Mouse (Mus musculus) lung, adult 2 months (tissue): Measurements from ENCODE around the gene Fzd10.

Source experiments
- CTCF ChIP-seq: fragments of 200-500 bp; IDR thresholded peaks from 2 replicates; pipeline ENCODE4 v1.5.1; 2011; ENCODE audit warnings: mild to moderate bottlenecking, low read length, control low read depth; ENCODE audit not compliant: insufficient read depth
- POLR2A ChIP-seq: fragments of 200-500 bp; IDR thresholded peaks from 2 replicates; pipeline ENCODE4 v1.6.1; 2011; ENCODE audit warnings: low read depth, mild to moderate bottlenecking, control low read depth, low read length, borderline replicate concordance; ENCODE audit errors: extremely low read depth

DNA sequence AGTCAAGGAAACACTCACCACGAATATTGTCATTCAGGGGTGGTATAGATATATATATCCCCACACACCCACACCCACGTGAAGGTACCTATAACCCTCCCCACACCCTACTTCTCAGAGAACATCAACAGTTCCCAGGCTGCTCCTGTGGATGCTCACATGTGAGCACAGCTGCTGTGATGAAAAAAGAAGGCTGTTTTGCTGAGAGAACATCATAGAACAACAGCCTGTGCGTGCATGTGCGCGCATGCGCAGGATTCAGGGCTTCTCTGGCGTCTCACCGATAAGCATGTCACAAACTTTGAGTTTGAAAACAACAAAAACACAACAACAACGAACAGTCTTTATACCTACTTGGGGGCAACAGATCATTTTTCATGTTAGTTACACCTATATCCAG, 36.0 kb downstream of the Fzd10 start:
- TF ChIP-seq CTCF (no peak), POLR2A (no peak)
